Mouse (Mus musculus): ENCODE measurements around the gene Slc16a5.

DNA sequence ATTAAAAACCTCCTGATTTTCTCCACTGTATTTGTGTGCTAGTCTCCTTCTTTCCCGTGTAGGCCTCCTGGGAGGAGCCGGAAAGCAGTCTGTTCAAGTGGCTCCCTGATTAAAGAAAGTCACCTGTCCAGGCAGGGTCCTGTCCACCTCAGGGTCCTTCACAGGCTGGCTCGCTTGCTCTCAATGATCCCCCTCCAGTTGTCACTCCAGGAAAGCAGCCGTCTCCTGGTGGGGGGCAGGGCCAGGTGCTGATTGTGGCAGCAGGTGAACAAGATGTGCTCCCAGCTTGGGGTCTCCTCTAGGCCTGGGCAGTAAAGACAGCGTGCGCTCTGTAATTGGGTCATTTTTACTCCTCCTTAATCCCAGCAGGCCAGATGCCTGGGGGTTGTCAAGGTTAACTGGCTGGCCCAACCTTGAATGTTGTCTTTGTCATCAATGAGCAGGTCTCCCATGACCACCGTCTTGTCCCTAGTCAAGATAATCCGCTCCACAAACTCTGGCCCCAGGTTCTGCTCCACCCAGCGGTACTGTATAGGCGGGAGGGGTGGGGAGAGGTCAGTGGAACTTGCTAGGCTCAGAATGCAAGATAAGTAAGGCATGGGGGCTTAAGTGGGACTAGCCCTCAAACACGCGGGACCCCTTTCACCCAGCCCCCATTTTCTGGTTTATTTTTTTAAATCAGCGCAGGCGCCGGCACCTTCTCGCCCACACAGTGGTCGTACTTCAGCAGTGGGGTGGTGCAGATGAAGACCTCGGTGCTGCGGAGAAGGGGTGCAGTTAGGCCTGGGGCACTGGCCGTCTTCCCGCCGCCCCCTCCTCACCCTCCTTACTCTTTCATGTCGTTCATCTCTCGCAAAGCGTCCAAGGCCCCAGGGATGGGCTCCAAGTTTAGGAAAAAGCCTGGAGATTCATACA is 28.4 kb downstream of the Slc16a5 start:
- TF ChIP-seq CTCF (IDR thresholded peaks at IDR 0.05) (no peak), POLR2A (IDR thresholded peaks at IDR 0.05; ENCODE audit: insufficient read depth, low read depth, low read length) (no peak), EP300 (IDR thresholded peaks at IDR 0.05; ENCODE audit: insufficient read depth, low read depth, low read length) (no peak)
